ENCODE assay signal across 10 mouse cellular contexts in the genomic region with DNA sequence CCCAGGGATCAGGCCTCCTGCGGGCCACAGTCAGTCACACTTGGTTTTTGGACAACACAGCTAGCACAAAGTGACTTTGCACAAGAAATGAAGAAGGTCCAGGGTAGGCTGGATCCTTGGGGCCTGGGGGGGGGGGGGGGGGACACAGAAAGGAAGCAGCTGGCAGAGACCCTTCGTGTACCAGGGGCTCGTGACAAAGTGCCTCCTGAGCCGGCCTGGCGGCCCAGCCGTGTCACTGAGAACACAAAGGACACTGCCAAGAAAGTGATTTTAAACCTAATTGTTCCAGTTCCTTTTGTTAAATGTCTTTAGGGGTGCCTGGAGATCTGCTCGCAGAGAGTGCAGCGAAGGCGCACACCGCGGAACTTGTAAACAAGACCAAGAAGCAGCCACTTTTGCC.
DNase-seq lines count a peak whose midpoint lies in the region; ATAC-seq and TF ChIP-seq lines count a peak whose summit lies in the region.
"Had no signal": no experiment of that assay in that cellular context is flagged by ENCODE, and none has a peak within 500 bp of the region (broad histone marks: within the 10 kb centered on the region; RNA-seq: fewer than 3 reads in every experiment).

No protein-coding gene starts in this region.

- no peak for ATAC-seq in lung, embryonic 16.5 days (ENCODE audit: low read depth)
- ATAC-seq in limb, embryonic 13.5 days (ENCODE audit: low FRiP score, low read depth) = no peak
- no peak for ATAC-seq in neural tube, embryonic 15.5 days (ENCODE audit: low FRiP score)

- peaks cover 17% of the 10 kb centered on the region; the same call in 1 of the 2 replicates for H3K27me3 ChIP-seq in heart, embryonic 10.5 days (ENCODE audit: insufficient read depth, poor library complexity, severe bottlenecking)
- H3K27me3 ChIP-seq in heart, adult 2 months (ENCODE audit: control insufficient read depth, insufficient read depth, low read length) = no peaks in the 10 kb centered on the region
- no peaks in the 10 kb centered on the region; the same call in 1 of the 2 replicates for H3K27me3 ChIP-seq in lung, embryonic 16.5 days (ENCODE audit: control insufficient read depth, insufficient read depth, low read depth, low read length)
- H3K27me3 ChIP-seq in limb, embryonic 13.5 days = peaks cover 4% of the 10 kb centered on the region; the same call in 1 of the 2 replicates
- H3K27me3 ChIP-seq in neural tube, embryonic 15.5 days (replicated peaks) = peaks cover 52% of the 10 kb centered on the region

- DNase-seq in heart, embryonic 10.5 days (ENCODE audit: low spot score) = no peak
- DNase-seq in heart, adult 2 months = no peak
- no peak for DNase-seq in lung, adult 2 months
- DNase-seq in urinary bladder, postnatal 36 days (ENCODE audit: low spot score in 2 of 2) = no peak
- no peak for DNase-seq in yolk sac, embryonic 10.5 days (ENCODE audit: low spot score)
- DNase-seq: adrenal gland, postnatal 25 days had no signal

- peak overlapping the region; percentile 43 for H3K4me2 ChIP-seq in lung, embryonic 16.5 days (ENCODE audit: low read depth, low read length)
- no peak overlapping the region; the same call in 1 of the 2 replicates for H3K4me2 ChIP-seq in limb, embryonic 13.5 days (replicated peaks)
- peak overlapping the region; percentile 42 for H3K4me2 ChIP-seq in neural tube, embryonic 15.5 days

- peaks cover 76% of the 10 kb centered on the region for H3K4me1 ChIP-seq in heart, embryonic 10.5 days
- H3K4me1 ChIP-seq in heart, adult 2 months (ENCODE audit: control insufficient read depth, insufficient read depth, low read length) = no peaks in the 10 kb centered on the region; the same call in 1 of the 2 replicates
- peaks cover 14% of the 10 kb centered on the region for H3K4me1 ChIP-seq in lung, embryonic 16.5 days (replicated peaks; ENCODE audit: control insufficient read depth, insufficient read depth, low read length)
- H3K4me1 ChIP-seq in lung, adult 2 months (ENCODE audit: control insufficient read depth, insufficient read depth, low read length) = no peaks in the 10 kb centered on the region
- peaks cover 37% of the 10 kb centered on the region for H3K4me1 ChIP-seq in limb, embryonic 13.5 days
- H3K4me1 ChIP-seq in neural tube, embryonic 15.5 days = peaks cover 33% of the 10 kb centered on the region

- TF ChIP-seq POLR2A in heart, adult 2 months (IDR thresholded peaks at IDR 0.05; ENCODE audit: insufficient read depth, low read depth, low read length) = no peak
- no peak for TF ChIP-seq POLR2A in lung, adult 2 months (IDR thresholded peaks at IDR 0.05; ENCODE audit: borderline replicate concordance, extremely low read depth, low read depth, low read length)

- H3K9ac ChIP-seq in heart, adult 2 months (ENCODE audit: low read depth, low read length) = no peak overlapping the region
- H3K9ac ChIP-seq in lung, embryonic 16.5 days (ENCODE audit: low read length) = no peak overlapping the region; the same call in 1 of the 2 replicates
- peak overlapping the region; percentile 19; the same call in 1 of the 2 replicates for H3K9ac ChIP-seq in limb, embryonic 13.5 days
- H3K9ac ChIP-seq in neural tube, embryonic 15.5 days (replicated peaks) = no peak overlapping the region

- no peaks in the 10 kb centered on the region for H3K36me3 ChIP-seq in heart, embryonic 10.5 days
- no peaks in the 10 kb centered on the region for H3K36me3 ChIP-seq in heart, adult 2 months (ENCODE audit: control insufficient read depth, insufficient read depth, low read length)
- no peaks in the 10 kb centered on the region for H3K36me3 ChIP-seq in lung, embryonic 16.5 days (ENCODE audit: control insufficient read depth, insufficient read depth, low read length)
- no peaks in the 10 kb centered on the region for H3K36me3 ChIP-seq in limb, embryonic 13.5 days
- H3K36me3 ChIP-seq in neural tube, embryonic 15.5 days = no peaks in the 10 kb centered on the region

- WGBS in heart, embryonic 10.5 days = 80% methylated on average over 11 of the region's 11 CpGs
- WGBS in heart, adult 2 months = 74% methylated on average over 11 of the region's 11 CpGs
- 47% methylated on average over 11 of the region's 11 CpGs for WGBS in lung, embryonic 16.5 days
- 54% methylated on average over 11 of the region's 11 CpGs for WGBS in lung, adult 2 months
- 68% methylated on average over 11 of the region's 11 CpGs for WGBS in limb, embryonic 13.5 days
- WGBS in neural tube, embryonic 15.5 days = 22% methylated on average over 11 of the region's 11 CpGs

- no peak for TF ChIP-seq EP300 in heart, adult 2 months (IDR thresholded peaks at IDR 0.05; ENCODE audit: insufficient read depth, low read depth, low read length)

- no peak overlapping the region for H3K4me3 ChIP-seq in heart, embryonic 10.5 days
- no peak overlapping the region for H3K4me3 ChIP-seq in heart, adult 2 months
- no peak overlapping the region; the same call in 1 of the 2 replicates for H3K4me3 ChIP-seq in lung, embryonic 16.5 days (ENCODE audit: low read length)
- no peak overlapping the region for H3K4me3 ChIP-seq in lung, adult 2 months (replicated peaks; ENCODE audit: extremely low read depth, low read depth, low read length)
- no peak overlapping the region for H3K4me3 ChIP-seq in limb, embryonic 13.5 days
- H3K4me3 ChIP-seq in neural tube, embryonic 15.5 days (replicated peaks) = no peak overlapping the region
- H3K4me3 ChIP-seq: myocyte had no signal

- H3K9me3 ChIP-seq in heart, embryonic 10.5 days = no peaks in the 10 kb centered on the region
- no peaks in the 10 kb centered on the region for H3K9me3 ChIP-seq in lung, embryonic 16.5 days (ENCODE audit: control insufficient read depth, low read length)
- H3K9me3 ChIP-seq in limb, embryonic 13.5 days = no peaks in the 10 kb centered on the region
- no peaks in the 10 kb centered on the region for H3K9me3 ChIP-seq in neural tube, embryonic 15.5 days (replicated peaks)

- no peaks in the 10 kb centered on the region for H3K79me2 ChIP-seq in heart, adult 2 months (replicated peaks; ENCODE audit: control insufficient read depth, insufficient read depth, low read length)

- no peak for TF ChIP-seq CTCF in heart, adult 2 months (IDR thresholded peaks at IDR 0.05)
- TF ChIP-seq CTCF in lung, adult 2 months (IDR thresholded peaks at IDR 0.05; ENCODE audit: insufficient read depth, low read length) = no peak

- H3K27ac ChIP-seq in heart, embryonic 10.5 days = 0 out of 2 replicates have a peak overlapping the region, but pooled peaks have one; percentile 42
- no peak overlapping the region for H3K27ac ChIP-seq in heart, adult 2 months
- peak overlapping the region; percentile 30; the same call in 1 of the 2 replicates for H3K27ac ChIP-seq in lung, embryonic 16.5 days (ENCODE audit: low read length)
- H3K27ac ChIP-seq in limb, embryonic 13.5 days = no peak overlapping the region
- peak overlapping the region; percentile 73 for H3K27ac ChIP-seq in neural tube, embryonic 15.5 days (replicated peaks)

- intact Hi-C loops in heart, adult 2 months (cut with DNase I) = no loop called here

Comparison
In these comparisons a context has a peak if more than half of its experiments do, and no peak if none do; other contexts are left out.
1. H3K27ac ChIP-seq: peak in heart, embryonic 10.5 days (single experiment), lung, embryonic 16.5 days (single experiment) and neural tube, embryonic 15.5 days (single experiment); none in heart, adult 2 months (single experiment) and limb, embryonic 13.5 days (single experiment).